Mouse (Mus musculus) heart, postnatal 0 days (tissue): Measurements from ENCODE around the gene Gk5.

Source experiments
- CTCF ChIP-seq: IDR thresholded peaks from 2 replicates; pipeline ENCODE4 v1.5.1; 2016; ENCODE audit warnings: antibody characterized with exemption, control low read depth, low read depth
- EP300 ChIP-seq: IDR thresholded peaks from 2 replicates; pipeline ENCODE4 v1.6.1; 2016; ENCODE audit warnings: antibody characterized with exemption, low read depth

DNA sequence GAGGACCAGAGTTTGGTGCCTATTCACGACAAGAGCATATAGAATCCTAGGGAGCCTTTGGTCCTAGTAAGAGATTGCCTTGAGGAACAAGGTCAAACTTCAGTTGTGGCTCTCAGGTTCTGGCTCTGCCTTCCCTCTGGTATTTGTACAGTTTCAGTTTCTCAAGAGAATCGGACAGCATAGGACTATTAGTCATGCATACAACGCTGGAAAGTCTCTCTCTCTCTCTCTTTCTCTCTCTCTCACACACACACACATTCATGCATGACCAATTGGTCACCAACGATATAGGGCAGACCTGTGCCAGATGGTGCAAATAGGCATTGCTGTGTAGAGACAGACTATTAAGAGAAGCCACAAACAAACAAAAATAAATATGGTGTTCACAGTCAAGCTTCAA lies 946 bp upstream of the Gk5 start:
- TF ChIP-seq CTCF (no peak), EP300 (no peak)
